Mouse (Mus musculus): ENCODE results near the gene Matn4. TPM values are rescaled to one million over a fixed set of nuclear protein-coding genes. Genes with fewer than 3 reads are reported as not detected.

Gene Matn4
- 2.9 and 6.3 TPM in 2 replicates for polyA plus RNA-seq (2012; rRNA removed; ENCODE audit: low replicate concordance)

GRCm38 (mm10) chr2:164405060-164405459 is at the start of gene Matn4:
Gene Matn4, minus strand, starts transcription at chr2:164405160.

GRCm38 (mm10) chr2:164443460-164444000 is 38.6 kb upstream of the Matn4 start, which contains the start of gene Sdc4:
Gene Sdc4, minus strand, starts transcription at chr2:164443887.

GRCm38 (mm10) chr2:164402906-164403305 is 2.1 kb downstream of the Matn4 start, which contains the start of gene Rbpjl:
Gene Rbpjl, plus strand, starts transcription at chr2:164403141.

GRCm38 (mm10) chr2:164389020-164389419 is 15.9 kb downstream of the Matn4 start, which contains the start of gene Slpi:
Gene Slpi, minus strand, starts transcription at chr2:164389095.

Other genes with a start within 250 kb of the Matn4 start
- gene Kcns1, start 234.0 kb downstream of the Matn4 start, polyA plus RNA-seq (2012; rRNA removed; ENCODE audit: low replicate concordance) = 0.20 and 0.43 TPM in 2 replicates
- 1.0 TPM in 1 of 2 replicates, not detected in the other for gene Wfdc5, start 222.4 kb downstream of the Matn4 start, polyA plus RNA-seq (2012; rRNA removed; ENCODE audit: low replicate concordance)
- 0.50 TPM in 1 of 2 replicates, not detected in the other for gene Wfdc12, start 214.6 kb downstream of the Matn4 start, polyA plus RNA-seq (2012; rRNA removed; ENCODE audit: low replicate concordance)
- not detected in 2 replicates for gene Wfdc15a, start 205.0 kb downstream of the Matn4 start, polyA plus RNA-seq (2012; rRNA removed; ENCODE audit: low replicate concordance)
- gene Wfdc15b, start 183.5 kb downstream of the Matn4 start, polyA plus RNA-seq (2012; rRNA removed; ENCODE audit: low replicate concordance) = not detected in 2 replicates
- not detected in 2 replicates for gene Svs2, start 166.7 kb downstream of the Matn4 start, polyA plus RNA-seq (2012; rRNA removed; ENCODE audit: low replicate concordance)
- gene Svs3b, start 148.5 kb downstream of the Matn4 start, polyA plus RNA-seq (2012; rRNA removed; ENCODE audit: low replicate concordance) = not detected in 2 replicates
- gene Svs4, start 126.7 kb downstream of the Matn4 start, polyA plus RNA-seq (2012; rRNA removed; ENCODE audit: low replicate concordance) = not detected in 2 replicates
- not detected in 2 replicates for gene Svs3a, start 115.9 kb downstream of the Matn4 start, polyA plus RNA-seq (2012; rRNA removed; ENCODE audit: low replicate concordance)
- not detected in 2 replicates for gene Svs6, start 88.4 kb downstream of the Matn4 start, polyA plus RNA-seq (2012; rRNA removed; ENCODE audit: low replicate concordance)
- gene Svs5, start 72.4 kb downstream of the Matn4 start, polyA plus RNA-seq (2012; rRNA removed; ENCODE audit: low replicate concordance) = not detected in 2 replicates
- 19.6 and 28.7 TPM in 2 replicates for gene Slpi, start 16.1 kb downstream of the Matn4 start, polyA plus RNA-seq (2012; rRNA removed; ENCODE audit: low replicate concordance)
- 0.03 and 0.05 TPM in 2 replicates for gene Rbpjl, start 2.0 kb downstream of the Matn4 start, polyA plus RNA-seq (2012; rRNA removed; ENCODE audit: low replicate concordance)
- 46.1 and 52.4 TPM in 2 replicates for gene Sdc4, start 38.7 kb upstream of the Matn4 start, polyA plus RNA-seq (2012; rRNA removed; ENCODE audit: low replicate concordance)
- 117 and 254 TPM in 2 replicates for gene Sys1, start 51.8 kb upstream of the Matn4 start, polyA plus RNA-seq (2012; rRNA removed; ENCODE audit: low replicate concordance)
- gene Gm20458, start 55.8 kb upstream of the Matn4 start, polyA plus RNA-seq (2012; rRNA removed; ENCODE audit: low replicate concordance) = 37.3 and 40.5 TPM in 2 replicates
- not detected in 2 replicates for gene Trp53tg5, start 68.6 kb upstream of the Matn4 start, polyA plus RNA-seq (2012; rRNA removed; ENCODE audit: low replicate concordance)
- gene Dbndd2, start 80.9 kb upstream of the Matn4 start, polyA plus RNA-seq (2012; rRNA removed; ENCODE audit: low replicate concordance) = 16.8 and 38.2 TPM in 2 replicates
- gene Pigt, start 92.4 kb upstream of the Matn4 start, polyA plus RNA-seq (2012; rRNA removed; ENCODE audit: low replicate concordance) = 120 and 165 TPM in 2 replicates
- gene Wfdc2, start 157.3 kb upstream of the Matn4 start, polyA plus RNA-seq (2012; rRNA removed; ENCODE audit: low replicate concordance) = 202 and 262 TPM in 2 replicates
- gene Spint3, start 168.3 kb upstream of the Matn4 start, polyA plus RNA-seq (2012; rRNA removed; ENCODE audit: low replicate concordance) = not detected in 2 replicates
- not detected in 2 replicates for gene Wfdc6a, start 180.3 kb upstream of the Matn4 start, polyA plus RNA-seq (2012; rRNA removed; ENCODE audit: low replicate concordance)
- not detected in 2 replicates for gene Eppin, start 188.4 kb upstream of the Matn4 start, polyA plus RNA-seq (2012; rRNA removed; ENCODE audit: low replicate concordance)
- gene Wfdc6b, start 208.4 kb upstream of the Matn4 start, polyA plus RNA-seq (2012; rRNA removed; ENCODE audit: low replicate concordance) = not detected in 2 replicates
- gene Wfdc8, start 208.5 kb upstream of the Matn4 start, polyA plus RNA-seq (2012; rRNA removed; ENCODE audit: low replicate concordance) = not detected in 2 replicates
- gene Wfdc16, start 233.6 kb upstream of the Matn4 start, polyA plus RNA-seq (2012; rRNA removed; ENCODE audit: low replicate concordance) = not detected in 2 replicates

Data from mammary gland, adult 2 months (tissue).